Mouse (Mus musculus) thymus, postnatal 25 days (tissue): Measurements from ENCODE around the gene Miox.
A peak's percentile ranks its signal among the peaks of the same experiment; 100 is the strongest.

Source experiments
- DNase-seq: peaks from one replicate; pipeline ENCODE4 v3.0.0; 2022

The Miox gene

GRCm38 (mm10) chr15:89372536-89372935 lies 38.3 kb downstream of the Miox start:
- DNase-seq: no peak

- DNase-seq: peak; percentile 89
These were observed 39.0 kb downstream of the Miox start for GRCm38 (mm10) chr15:89373027-89373761.

- peak; percentile 92 for DNase-seq
These were observed 39.6 kb downstream of the Miox start, which contains the start of gene Sco2 for GRCm38 (mm10) chr15:89373762-89374248. Gene Sco2 (minus strand): TSS chr15:89373846.

- no peak for DNase-seq
These were observed 40.1 kb downstream of the Miox start for GRCm38 (mm10) chr15:89374340-89374739.

- no peak for DNase-seq
These were observed 40.8 kb downstream of the Miox start for GRCm38 (mm10) chr15:89374801-89375534.

- no peak for DNase-seq
These were observed 41.8 kb downstream of the Miox start for GRCm38 (mm10) chr15:89376040-89376439.

GRCm38 (mm10) chr15:89376957-89377356 lies 42.8 kb downstream of the Miox start, which contains the start of gene Tymp:
Gene Tymp (minus strand): TSS chr15:89377039.
- DNase-seq: no peak

GRCm38 (mm10) chr15:89377362-89377761 lies 43.2 kb downstream of the Miox start:
- DNase-seq: no peak

- peak; percentile 21 for DNase-seq
These were observed 44.0 kb downstream of the Miox start for GRCm38 (mm10) chr15:89377938-89378828.

- DNase-seq: peak; percentile 63
These were observed 44.7 kb downstream of the Miox start, which contains the start of gene Odf3b for GRCm38 (mm10) chr15:89378831-89379401. Gene Odf3b (minus strand): TSS chr15:89379282.

GRCm38 (mm10) chr15:89379429-89379828 lies 45.2 kb downstream of the Miox start:
- peak; percentile 50 for DNase-seq

- DNase-seq: no peak
These were observed 50.4 kb downstream of the Miox start, which contains the start of gene Klhdc7b for GRCm38 (mm10) chr15:89384617-89385016. Gene Klhdc7b (plus strand): TSS chr15:89384917.
